Mouse (Mus musculus): ENCODE data around the gene Clec5a. TPM values are rescaled to one million over a fixed set of nuclear protein-coding genes. Genes with fewer than 3 reads are reported as not detected.

Gene Clec5a
- polyA plus RNA-seq, 1 experiment from 2014 or later: 0.80 TPM

Other genes with a start within 250 kb of the Clec5a start
- gene E330009J07Rik, start 149.7 kb downstream of the Clec5a start, polyA plus RNA-seq (2014; fragmentation: Nextera tagmentation; extraction: Ambion mirVana): 12.4 and 14.6 TPM in 2 replicates
- 0.07 TPM in 1 of 2 replicates, not detected in the other for gene Wee2, start 146.7 kb downstream of the Clec5a start, polyA plus RNA-seq (2014; fragmentation: Nextera tagmentation; extraction: Ambion mirVana)
- 177 and 179 TPM in 2 replicates for gene Ssbp1, start 114.5 kb downstream of the Clec5a start, polyA plus RNA-seq (2014; fragmentation: Nextera tagmentation; extraction: Ambion mirVana)
- gene Tas2r137, start 94.6 kb downstream of the Clec5a start, polyA plus RNA-seq (2014; fragmentation: Nextera tagmentation; extraction: Ambion mirVana): not detected in 2 replicates
- gene Tas2r108, start 92.3 kb downstream of the Clec5a start, polyA plus RNA-seq (2014; fragmentation: Nextera tagmentation; extraction: Ambion mirVana): 0.15 TPM in 1 of 2 replicates, not detected in the other
- gene Prss37, start 66.3 kb downstream of the Clec5a start, polyA plus RNA-seq (2014; fragmentation: Nextera tagmentation; extraction: Ambion mirVana): not detected in 2 replicates
- 0.09 and 0.11 TPM in 2 replicates for gene Olfr461, start 30.8 kb downstream of the Clec5a start, polyA plus RNA-seq (2014; fragmentation: Nextera tagmentation; extraction: Ambion mirVana)
- 0.04 TPM in 1 of 2 replicates, not detected in the other for gene Olfr460, start 16.3 kb downstream of the Clec5a start, polyA plus RNA-seq (2014; fragmentation: Nextera tagmentation; extraction: Ambion mirVana)
- gene Tas2r138, start 27.5 kb upstream of the Clec5a start, polyA plus RNA-seq (2014; fragmentation: Nextera tagmentation; extraction: Ambion mirVana): not detected in 2 replicates
- not detected in 2 replicates for gene Mgam, start 43.0 kb upstream of the Clec5a start, polyA plus RNA-seq (2014; fragmentation: Nextera tagmentation; extraction: Ambion mirVana)

Data from limb, embryonic 11.5 days (tissue).